Mouse (Mus musculus): ENCODE data around the gene Klhl29. TPM values are rescaled to one million over a fixed set of nuclear protein-coding genes. Genes with fewer than 3 reads are reported as not detected.

Gene Klhl29
- total RNA-seq, 2 experiments from 2014 or later: 0.49 to 0.55 TPM

DNA sequence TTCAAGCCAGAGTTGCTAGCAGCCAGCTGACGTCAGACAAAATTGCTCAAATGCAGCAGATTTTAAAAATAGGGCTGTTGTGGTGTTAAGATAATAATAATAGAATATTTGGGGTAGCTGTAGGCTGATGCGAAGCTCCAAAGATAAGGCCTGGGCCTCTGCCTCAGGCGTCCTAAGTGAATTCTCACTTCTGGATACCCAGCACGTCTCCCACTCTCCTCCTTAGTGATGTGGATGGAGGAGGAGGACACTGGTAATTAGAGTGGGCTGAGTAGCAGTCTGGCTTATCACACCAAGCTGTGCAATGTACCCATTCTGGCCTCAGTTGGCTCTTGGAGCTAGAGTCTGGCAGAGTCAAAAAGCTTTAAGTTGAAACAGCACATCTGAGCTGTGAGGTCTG is 118.3 kb downstream of the Klhl29 start:
- DNase-seq: no peak
- intact Hi-C loops (cut with DNase I): no loop called here

DNA sequence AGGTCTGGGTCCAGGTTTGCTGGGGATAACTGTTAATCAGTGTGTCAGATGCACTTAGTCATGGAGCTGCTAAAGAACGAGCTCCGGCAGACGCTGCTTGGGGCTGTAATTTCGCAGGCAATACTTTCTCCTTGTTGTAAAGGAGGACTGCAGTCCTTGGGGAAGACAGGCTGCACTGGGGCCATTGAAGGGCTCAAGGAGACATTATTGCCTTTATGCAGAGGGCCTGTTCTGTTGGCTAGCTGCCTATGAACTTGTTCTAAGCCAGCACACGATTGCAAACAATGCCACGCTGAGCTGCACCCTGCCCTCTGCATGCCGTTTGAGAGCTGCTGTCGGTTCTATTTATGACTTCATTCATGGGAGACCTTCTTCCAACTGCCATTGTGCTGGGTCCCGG is 120.4 kb downstream of the Klhl29 start:
- intact Hi-C loops (cut with DNase I): no loop called here
- DNase-seq: no peak

DNA sequence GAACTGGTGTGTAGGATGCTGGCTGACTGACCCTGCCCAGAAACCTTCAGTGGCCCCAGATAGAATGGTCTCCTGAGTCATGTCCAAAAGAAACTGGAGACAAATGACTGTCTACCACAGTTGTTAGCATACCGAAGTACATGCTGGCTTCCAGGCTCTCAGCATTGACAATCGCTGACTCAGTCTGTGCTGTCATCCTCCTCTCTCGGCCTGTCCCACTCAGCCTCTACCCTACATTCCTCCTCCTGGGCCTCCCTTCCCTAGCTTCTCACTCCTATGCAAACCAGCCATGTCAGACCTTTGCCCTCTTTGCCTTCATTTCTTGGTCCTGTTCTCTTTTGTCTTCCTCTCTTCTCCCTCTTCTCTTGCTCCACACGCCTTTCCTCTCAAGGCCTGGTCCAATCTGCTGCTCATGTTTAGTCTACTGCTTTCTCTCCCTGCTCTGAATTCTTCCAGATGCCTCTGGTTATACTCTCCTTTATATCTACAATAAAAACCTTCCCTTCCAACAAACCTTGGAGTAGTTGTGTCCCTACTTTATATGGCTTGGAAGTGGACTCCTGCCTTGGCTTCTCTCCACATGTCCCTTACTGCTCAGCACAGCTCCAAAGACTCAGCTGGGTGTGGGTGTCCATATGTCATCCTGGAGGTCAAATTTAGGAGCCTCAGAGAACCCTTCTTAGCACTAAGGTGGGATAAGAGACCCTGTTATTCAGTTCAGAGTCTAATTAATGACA is 121.1 kb downstream of the Klhl29 start:
- no peak for DNase-seq
- intact Hi-C loops (cut with DNase I): no loop called here

DNA sequence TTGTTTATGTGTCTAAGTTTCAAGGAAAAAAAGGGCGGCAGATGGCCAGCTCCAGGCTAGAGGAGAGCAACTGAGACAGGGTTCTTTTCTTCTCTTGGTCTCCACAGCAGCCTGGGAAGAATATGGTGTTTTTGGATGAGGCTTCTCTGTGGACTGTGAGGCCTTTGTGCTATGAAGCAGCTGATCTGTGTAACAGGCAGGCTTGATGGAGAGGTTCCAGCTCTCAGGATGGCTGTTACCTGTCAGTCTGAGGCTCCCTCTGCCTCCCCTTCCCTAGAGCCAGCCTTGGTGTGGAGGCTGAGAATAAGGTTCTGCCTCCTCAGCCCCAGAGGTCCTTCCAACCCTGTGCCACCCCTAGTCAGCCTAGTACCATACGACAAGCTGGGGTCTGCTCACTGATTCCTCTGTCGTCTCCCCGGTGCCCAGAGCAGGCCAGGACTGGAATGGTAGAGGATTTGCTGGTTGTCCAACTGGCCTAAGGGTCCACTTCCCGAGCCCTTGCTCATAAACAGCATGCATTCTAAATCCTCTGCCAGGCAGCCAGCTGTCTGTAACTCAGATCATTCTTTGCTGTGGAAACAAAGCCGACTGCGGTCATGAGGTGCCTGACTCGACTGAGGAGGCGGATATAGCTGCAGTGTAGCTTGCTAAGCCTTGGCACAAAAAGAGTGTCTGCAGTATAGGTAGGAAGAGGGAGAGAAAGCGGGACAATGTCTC is 122.0 kb downstream of the Klhl29 start:
- intact Hi-C loops (cut with DNase I): no loop called here
- no peak for DNase-seq

DNA sequence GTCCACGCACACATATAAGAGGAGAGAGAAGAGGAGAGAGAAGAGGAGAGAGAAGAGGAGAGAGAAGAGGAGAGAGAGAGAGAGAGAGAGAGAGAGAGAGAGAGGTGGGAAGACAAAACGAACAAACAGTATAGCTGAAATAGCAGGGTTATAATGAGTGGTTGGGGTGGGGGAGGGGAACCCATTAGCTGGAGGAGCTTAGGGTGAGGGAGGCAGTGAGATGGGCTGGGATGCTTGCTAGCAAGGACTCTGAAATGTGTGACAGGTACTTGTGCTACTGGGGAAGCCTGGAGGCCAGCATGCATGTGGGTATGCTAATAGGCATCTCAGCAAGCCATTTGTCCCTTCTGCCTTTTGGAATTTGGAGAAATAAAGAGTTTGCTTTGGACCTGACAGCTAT is 122.9 kb downstream of the Klhl29 start:
- no peak for DNase-seq
- intact Hi-C loops (cut with DNase I): no loop called here

DNA sequence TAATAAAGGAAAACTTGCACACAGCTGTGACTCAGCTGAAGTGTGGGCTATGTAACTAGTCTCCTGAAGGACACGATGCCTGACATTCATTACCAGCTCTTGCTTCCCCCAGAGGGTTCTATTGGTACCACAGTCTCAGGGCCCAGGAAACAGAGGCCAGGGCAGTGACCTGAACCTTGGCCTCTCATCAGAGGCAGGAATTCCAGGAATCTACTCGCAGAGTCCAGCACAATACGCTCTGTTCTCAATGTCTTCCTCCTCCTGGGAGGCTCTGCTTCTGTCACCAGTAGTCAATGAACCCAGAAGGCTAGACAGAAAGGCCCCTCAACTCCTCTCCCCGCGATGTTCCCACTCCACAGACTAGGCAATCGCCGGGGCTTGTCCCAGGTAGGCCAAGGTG is 125.4 kb downstream of the Klhl29 start:
- DNase-seq: no peak
- intact Hi-C loops (cut with DNase I): no loop called here

DNA sequence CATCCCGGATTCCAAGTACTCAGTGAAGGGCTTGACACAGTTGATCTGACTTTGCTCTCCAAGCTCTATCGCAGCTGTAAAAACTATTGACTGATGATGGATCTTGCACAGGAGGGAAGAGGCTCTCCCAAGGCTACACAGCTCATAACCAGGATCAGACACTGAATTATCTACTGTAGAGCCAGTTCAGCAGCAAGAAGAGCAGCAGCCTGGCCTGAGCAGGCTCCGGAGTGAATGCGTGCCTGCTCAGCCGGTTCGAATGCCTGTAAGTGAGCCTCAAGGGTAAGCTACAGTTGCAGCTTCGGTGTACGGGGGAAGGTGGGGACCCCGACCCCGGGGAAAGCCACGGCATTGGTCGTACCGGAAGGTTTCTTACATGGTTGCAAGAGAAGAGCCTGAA is 126.4 kb downstream of the Klhl29 start:
- no peak for DNase-seq
- intact Hi-C loops (cut with DNase I): no loop called here

DNA sequence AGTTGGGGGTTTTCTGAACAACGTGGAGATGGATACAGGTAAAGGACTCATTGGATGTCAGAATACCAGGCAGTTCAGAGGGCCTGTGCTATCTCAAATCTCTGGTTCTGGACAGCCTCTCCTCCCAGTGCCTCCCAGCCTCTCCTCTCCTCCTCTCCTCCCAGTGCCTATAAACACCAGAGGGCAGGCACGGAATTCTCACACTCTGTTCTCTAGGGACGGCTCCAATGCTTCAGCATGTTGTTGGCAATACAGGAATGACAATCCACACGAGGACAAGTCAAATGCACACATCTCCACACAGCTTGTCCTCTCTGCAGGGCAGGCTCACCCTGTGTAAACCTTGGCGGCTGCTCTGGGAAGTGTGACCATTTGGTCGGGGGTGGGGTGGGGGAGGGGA is 128.0 kb downstream of the Klhl29 start:
- intact Hi-C loops (cut with DNase I): no loop called here
- DNase-seq: no peak

DNA sequence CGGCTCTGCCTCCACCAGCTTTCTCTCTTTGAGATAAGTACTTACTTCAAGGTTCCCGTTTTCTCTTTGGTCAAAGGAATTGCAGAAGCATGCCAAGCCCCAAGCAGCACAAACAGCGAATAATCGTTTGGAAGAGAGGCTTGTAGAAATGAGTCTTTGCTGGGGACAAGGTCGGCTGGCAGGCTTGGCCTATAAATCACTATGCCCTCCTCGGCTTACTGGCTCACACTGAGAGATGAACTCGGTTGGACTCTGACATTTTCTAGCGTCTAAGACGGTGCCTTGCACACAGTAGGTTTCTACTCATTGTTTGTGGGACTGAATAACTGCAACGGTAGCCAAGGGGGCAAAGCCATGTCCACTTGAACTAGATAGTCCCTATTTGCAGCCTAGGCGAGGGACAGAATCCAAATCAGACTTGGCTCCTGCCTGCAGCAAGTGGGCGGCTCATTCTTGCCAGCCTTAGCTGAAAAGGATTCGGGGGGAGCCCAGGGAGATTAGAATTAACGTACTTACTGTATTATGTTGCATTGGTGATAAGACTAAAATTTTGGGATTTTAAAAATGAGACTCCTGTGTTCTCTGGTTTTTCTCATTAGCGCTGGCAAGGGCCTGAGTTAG is 128.7 kb downstream of the Klhl29 start:
- intact Hi-C loops (cut with DNase I): no loop called here
- DNase-seq: no peak

DNA sequence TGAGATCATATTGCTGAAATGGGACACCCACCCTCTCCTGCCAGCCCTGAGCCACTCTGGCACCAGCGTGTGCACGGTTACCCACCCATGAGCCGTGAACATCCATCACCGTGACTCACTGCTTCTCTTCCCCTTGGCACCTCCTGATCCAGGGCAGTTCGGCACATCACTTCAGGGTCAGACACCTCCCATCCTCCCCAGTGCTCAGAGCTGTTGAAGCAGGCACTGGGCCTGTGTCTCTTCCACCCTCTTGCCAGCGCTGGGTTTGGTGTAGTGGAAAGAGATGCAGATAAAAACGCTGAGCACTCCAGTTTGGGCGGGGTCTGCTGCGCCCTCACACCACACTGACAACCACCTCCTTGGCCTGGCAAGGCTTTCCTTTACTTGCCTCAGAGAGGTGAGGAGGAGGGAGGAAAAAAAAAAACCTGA is 129.3 kb downstream of the Klhl29 start:
- DNase-seq: no peak
- intact Hi-C loops (cut with DNase I): no loop called here

DNA sequence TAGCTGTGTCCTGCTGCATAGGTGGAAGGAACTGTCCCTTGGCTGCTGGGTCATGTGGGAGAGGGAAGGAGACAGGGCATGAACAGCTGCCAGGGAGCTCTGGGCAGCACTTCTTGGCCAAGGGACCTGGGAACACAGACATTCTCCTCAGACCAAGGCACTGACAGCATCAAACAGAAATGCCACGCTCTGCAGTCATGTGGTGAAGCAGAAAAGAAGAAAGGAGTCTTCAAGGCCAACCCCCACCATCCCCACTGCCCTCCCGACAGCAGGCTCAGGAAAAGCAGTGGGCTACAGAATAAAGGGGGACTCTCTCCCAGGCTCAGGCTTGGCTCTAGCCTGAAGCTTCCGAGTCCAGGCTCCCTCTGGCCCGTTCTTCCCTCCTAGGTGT is 130.3 kb downstream of the Klhl29 start:
- peak in 1 of 2 experiments; percentile 19 for DNase-seq
- intact Hi-C loops (cut with DNase I): no loop called here

DNA sequence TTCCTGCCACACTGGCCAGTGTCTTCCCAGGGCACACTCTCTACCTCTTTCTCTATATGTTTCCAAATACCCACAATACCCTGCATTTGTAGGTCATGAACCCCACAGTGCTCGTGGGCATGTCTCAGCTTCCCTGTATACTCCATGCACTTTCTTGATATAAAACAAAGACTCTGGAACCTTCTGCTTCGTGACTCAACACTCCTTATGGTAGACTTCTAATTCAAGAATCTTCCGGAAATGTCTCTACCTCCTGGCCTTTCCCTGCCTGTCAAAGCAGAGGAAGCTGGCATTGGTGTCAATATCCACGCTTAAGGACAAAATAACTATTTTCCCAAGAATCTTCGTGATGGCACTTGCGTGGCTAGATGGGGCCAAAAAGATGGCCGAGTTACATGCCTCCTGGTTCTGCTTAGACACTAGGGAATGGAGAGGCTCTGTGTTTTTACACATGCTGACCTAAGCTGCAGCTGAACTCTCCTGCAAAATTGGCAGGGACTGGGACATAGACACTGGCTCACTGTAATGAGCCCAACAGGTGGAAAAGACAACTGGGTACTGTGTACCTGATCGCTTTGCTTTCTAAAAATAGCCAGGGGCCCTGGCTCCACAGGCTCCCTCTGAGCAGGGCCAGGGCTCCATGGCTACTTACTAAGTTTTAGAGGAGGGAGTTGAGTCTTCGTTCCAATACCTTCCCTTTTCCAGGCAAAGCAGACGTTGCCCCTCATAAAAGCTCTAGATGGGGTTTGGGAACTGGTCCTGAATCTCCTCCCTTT is 130.9 kb downstream of the Klhl29 start:
- intact Hi-C loops (cut with DNase I): no loop called here
- no peak for DNase-seq

DNA sequence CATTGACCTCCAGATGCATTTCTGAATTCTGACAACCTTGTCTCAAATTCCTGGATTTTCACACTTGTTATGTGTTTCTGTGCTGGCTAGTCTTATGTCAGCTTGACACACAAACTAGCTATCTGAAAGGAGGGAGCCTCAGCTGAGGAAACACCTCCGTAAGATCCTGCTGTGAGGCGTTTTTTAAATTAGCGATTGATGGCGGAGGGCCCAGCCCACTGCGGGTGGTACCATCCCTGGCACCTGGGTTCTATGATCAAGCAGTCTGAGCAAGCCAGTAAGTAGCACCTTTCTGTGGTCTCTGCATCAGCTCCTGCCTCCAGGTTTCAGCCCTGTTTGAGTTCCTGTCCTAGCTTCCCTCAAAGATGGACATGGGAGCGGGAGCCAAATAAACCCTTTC is 131.6 kb downstream of the Klhl29 start:
- DNase-seq: no peak
- intact Hi-C loops (cut with DNase I): no loop called here

DNA sequence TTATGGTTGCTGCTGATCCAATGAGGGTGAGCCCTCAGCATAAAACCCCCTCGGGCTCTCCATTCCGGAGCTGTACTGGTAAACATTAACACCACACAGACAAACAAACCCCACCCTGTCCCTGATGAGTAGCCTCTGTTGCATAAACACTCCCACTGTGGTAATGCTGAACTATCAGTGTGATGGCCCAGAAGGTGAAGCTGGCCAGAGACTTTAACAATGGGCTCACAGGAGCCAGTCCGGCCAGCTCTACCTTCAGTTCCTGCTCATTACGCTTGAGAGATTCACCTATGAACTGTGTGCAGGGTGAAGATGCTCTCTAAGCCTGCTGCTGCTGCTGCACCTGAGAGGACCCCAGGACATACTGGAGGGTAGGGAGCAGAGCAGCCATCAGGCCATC is 132.0 kb downstream of the Klhl29 start:
- intact Hi-C loops (cut with DNase I): no loop called here
- DNase-seq: no peak

DNA sequence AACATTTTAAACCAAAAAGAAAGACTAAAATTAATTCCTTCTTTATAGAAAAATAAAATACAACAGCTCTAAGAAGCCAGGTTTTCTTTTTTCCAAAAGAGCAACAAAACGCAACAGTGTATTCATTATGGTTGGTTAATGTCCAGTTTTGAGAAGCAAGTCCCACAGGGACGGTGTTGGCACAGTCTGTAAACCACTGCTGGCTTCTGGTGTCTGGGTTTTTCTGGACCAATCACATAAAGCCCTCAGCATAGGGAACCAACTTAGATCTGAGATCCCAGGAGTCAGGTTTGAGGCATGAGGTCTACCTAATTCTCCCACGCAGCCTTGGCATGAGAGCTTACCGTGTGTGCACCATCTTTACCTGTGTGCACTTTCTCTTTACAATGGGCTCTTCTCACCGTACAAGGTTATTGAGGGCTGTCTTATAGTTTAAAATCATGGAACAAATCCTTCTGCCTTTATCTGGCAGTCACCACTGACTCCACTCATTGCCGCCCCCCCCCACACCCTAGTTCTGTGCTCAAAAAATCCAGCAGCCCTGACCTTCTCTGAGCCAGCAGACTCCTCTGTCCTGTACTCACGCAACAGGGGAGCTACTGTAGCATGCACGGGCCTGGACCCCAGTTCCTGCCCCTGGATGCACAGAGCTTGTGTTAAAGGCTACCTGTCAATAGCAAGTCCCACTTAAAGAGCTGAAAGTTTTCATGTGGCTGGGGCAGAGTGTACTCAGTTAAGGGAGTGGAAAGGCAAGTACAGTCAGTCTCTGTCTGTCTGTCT is 132.7 kb downstream of the Klhl29 start:
- DNase-seq: peak in 1 of 2 experiments; percentile 13
- intact Hi-C loops (cut with DNase I): no loop called here

DNA sequence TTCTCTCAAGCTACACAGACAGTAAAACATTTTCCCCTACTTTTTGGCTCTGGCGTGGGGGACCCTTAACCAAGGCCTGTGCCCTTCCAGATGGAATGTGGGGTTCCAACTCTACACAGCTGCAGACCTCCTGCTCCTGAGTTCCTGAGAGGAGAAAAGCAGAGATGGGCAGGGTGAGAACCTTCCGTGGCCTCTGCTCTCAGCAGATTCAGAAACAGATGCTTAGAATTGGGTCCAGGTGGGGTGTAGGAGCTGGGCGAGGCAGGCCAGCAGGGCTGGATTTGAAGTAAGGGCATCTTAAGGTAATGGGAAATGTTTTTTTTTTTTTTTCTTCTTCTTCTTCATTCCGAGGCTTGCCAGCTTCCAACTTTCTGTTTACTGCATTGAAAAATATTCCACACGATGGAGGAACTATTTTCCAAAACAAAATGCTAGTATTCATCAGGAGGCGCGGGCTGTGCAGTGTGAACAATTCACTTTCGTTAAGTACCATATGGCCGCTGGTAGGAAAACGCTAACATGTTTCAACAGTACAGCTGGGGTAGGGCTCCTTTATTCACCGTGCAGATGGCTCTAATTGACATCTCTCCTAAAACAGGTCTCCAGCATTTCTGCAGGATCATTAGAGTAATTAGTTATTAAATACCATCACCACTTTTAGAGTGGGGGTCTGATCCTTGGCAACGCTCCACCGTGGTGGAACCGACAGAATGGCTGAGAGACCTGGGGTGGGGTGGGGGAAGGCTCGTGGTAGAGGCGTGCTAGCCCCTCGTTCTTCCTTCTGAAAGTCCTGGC is 135.8 kb downstream of the Klhl29 start:
- intact Hi-C loops (cut with DNase I): no loop called here
- no peak for DNase-seq

DNA sequence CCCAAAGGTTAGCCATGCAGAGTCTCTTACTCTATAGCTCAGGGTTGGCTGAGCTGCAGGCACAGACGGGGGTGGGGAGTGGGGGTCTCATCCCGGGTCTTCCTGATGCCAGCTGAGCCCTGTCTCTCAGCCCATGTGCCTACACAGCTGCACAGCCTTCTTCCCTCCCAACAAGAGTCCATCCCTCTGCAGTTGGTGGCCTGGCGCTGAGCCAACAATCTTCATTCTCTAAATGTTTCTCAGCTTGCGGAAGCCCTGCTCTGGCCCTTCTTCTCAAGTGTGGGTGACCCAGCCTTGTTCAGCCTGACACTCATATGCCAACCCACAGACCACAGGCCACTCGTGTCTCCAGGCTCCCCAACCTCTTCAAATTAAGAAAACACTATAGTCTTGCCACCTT is 138.4 kb downstream of the Klhl29 start:
- intact Hi-C loops (cut with DNase I): no loop called here
- DNase-seq: peak; percentile 40 to 63

DNA sequence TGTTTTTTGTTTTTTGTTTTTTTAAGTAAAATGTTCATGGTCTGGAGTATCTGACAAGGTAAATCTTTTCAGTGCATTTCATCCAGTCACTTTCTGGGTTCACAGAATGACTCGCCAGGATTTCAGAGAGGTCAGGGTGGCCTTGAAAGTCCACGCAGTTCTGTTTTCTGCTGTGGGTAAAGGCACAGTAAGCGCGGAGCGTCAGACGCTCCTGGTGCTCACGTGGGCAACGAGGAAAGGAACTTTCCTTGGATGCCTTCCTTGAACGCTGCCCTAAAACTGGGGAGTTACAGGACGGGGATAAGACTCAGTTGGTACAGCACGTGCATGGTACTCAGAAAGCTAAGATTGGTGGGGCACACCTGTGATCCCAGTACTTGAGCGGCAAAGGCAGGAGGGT is 139.9 kb downstream of the Klhl29 start:
- intact Hi-C loops (cut with DNase I): no loop called here
- DNase-seq: no peak

DNA sequence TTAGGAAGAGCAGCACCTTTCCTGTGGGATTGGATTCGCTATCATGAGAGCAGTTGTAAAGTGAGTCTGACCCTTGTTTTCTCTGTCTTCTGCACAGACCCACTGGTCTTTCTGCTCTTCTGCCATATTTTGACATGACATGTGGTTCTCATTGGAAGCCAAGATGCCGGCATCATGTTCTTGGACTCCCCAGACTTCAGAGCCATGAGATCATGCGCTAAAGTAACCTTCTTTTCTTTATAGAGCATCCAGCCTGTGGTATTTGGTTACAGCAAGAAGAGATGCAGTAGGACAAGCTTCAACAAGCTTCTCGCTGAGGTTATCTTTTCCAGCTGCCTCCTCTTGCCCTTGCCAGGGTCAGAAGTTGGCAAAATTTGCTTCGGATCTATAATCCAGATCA is 145.0 kb downstream of the Klhl29 start:
- intact Hi-C loops (cut with DNase I): no loop called here
- DNase-seq: no peak

Measured in heart, postnatal 14 days (tissue).